Mouse (Mus musculus) megakaryocyte, embryonic 14.5 days (primary cell): Measurements from ENCODE around the gene Plekhg2.

Experiments used
- FLI1 ChIP-seq: IDR thresholded peaks from 2 replicates; pipeline ENCODE4 v1.6.1; 2012; ENCODE audit warnings: low read length, inconsistent platforms, mixed read lengths
- GATA1 ChIP-seq: IDR thresholded peaks from 3 replicates; pipeline ENCODE4 v1.6.1; 2012; ENCODE audit warnings: mixed read lengths, low read length, inconsistent platforms, borderline replicate concordance

- TF ChIP-seq FLI1 (no peak), GATA1 (no peak)
Observed at GRCm38 (mm10) chr7:28311151-28311925, 61.1 kb downstream of the Plekhg2 start.
